Mouse (Mus musculus) liver, adult 2 months (tissue): ENCODE measurements around the gene Rnf145.

ENCODE experiments used
- CTCF ChIP-seq: fragments of 200-500 bp; IDR thresholded peaks from 2 replicates; pipeline ENCODE4 v1.5.1; 2011; ENCODE audit warnings: low read depth, low read length, control low read depth
- POLR2A ChIP-seq: fragments of 200-500 bp; IDR thresholded peaks from 2 replicates; pipeline ENCODE4 v1.6.1; 2011; ENCODE audit warnings: low read length, control low read depth; ENCODE audit not compliant: insufficient read depth; ENCODE audit errors: extremely low read depth

DNA sequence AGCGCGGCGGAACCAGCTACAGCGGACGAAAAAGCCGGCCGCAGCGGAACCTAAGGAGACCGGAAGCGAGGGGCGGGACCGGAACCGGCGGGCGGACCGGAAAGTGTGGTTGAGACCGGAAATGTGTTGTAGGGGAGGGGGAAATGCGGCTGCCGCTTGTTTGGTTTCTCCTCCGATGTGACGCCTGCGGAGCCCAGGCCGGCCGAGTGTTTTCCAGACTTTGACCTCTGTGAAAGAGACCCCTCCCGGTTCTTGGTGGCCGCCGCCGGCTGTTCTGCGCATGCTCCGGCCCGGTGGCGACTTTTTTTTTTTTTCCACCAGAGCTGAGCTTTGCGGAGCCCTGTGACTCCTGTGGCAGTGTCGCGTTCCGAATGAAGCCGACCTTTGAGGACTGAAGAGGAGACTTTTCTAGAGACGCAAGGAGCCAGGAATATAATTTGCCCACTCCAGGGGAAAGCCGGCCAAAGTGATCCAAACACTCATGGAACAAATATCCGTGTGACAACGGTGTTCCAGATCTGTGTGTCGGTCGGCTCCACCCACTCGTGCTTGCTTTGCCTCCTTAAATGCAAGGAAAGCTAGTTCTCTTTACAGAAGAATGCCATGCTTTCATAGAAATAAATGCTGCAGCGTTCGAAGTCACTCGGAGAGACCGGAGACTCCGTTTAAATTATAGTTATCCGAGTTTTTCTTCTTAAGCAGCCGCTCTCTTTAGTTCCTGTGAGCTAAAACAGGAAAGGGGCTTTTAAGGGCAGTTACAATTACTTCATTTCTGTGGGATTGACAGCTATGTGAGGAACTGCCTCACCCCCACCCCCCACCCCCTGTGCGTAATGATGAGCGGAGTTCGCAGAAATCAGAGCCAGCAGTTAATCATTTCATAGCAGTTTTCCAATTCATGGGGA is 48.1 kb upstream of the Rnf145 start, which contains the start of gene Ublcp1:
- no peak for TF ChIP-seq CTCF
- no peak; the same call in 1 of the 2 replicates for TF ChIP-seq POLR2A
